Mouse (Mus musculus): ENCODE data around the gene Nos3. TPM values are rescaled to one million over a fixed set of nuclear protein-coding genes. Genes with fewer than 3 reads are reported as not detected.
A peak's percentile ranks its signal among the peaks of the same experiment; 100 is the strongest.

Gene Nos3
- total RNA-seq, 4 experiments from 2014 or later = 6.6 to 9.0 (median 7.6) TPM

DNA sequence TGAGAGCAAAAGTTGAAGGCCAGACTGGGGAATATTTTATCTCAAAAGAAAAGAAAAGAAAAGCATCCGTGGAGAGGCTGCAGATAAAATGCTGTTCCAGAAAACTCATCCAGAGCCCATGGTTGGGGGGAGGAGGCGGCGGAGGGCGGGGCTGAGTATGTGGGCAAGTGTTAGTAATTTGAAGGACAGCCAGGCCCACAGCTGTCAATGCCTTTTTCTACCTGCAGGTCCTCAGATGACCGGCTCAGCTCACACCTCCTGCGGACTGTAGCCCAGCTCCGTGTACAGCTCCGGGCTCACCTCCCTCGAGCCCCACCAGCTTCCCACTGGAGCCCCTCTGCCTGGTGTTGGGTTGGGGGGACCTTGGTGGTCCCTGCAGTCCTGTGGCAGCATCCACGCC is 35.1 kb downstream of the Nos3 start:
- no peak for DNase-seq (ENCODE audit: low spot score in 2 of 2)

DNA sequence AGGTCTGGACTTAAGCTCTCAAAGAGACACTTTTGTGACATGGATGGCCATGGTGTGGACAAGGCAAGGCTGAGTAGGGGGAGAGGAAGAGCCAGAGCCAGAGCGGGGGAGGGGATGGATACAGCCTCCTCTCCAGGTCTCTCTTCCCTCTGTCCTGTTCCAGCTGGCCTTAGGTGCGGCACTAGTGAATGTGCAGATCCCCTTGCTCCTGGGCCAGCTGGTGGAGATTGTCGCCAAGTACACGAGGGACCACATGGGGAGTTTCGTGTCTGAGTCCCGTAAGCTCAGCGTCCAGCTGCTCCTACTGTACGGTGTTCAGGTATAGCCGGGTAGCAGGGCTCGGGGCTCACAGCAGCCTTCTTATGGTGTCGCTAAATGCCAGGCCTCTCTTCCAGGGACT is 35.8 kb downstream of the Nos3 start:
- no peak for DNase-seq (ENCODE audit: low spot score in 2 of 2)

- DNase-seq (ENCODE audit: low spot score in 2 of 2) = no peak
Observed at GRCm38 (mm10) chr5:24400911-24401605, 36.4 kb downstream of the Nos3 start.

- no peak for DNase-seq (ENCODE audit: low spot score in 2 of 2)
Observed at GRCm38 (mm10) chr5:24401969-24402368, 37.4 kb downstream of the Nos3 start.

DNA sequence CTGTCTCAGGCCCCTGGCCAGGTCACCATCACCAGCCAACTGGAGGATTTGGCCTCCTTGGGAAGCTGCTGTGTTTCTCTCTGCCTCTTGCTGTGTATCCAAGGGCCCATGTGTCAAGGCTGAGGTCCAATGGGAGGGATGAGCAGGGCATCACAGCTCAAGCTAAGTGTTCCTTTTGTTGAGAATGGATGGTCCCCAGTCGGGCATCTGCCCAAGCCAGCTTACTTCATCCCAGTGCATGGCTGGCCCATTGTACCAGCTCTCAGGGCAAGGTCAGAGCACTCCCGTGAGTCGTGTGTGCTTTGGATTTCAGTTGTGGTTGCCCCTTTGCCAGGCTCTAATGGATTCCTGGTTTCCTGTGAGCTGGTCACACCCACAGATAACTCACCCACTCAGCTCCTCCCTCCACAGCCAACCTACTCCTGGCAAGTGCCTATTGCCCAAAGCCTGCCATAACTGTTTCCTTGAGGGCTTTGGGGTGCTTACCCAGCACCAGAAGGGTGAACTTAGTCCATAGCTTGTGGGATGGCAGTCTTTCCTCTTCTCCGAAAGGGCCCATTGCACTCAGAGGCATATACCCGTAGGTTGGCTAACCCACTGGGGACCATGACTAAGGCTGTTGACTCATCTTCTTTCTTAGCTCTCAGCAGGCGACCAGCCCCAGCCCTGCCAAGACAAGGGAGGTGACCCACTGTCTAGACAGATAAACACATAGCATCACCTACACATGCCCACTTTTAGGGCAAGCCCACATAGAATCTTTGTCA is 40.2 kb downstream of the Nos3 start:
- no peak for DNase-seq (ENCODE audit: low spot score in 2 of 2)

GRCm38 (mm10) chr5:24405389-24405876 is 40.8 kb downstream of the Nos3 start:
- DNase-seq (ENCODE audit: low spot score in 2 of 2) = no peak

- DNase-seq (ENCODE audit: low spot score in 2 of 2) = no peak
Observed at GRCm38 (mm10) chr5:24408651-24409050, 44.0 kb downstream of the Nos3 start.

GRCm38 (mm10) chr5:24409466-24409865 is 44.9 kb downstream of the Nos3 start:
- DNase-seq (ENCODE audit: low spot score in 2 of 2) = no peak

DNA sequence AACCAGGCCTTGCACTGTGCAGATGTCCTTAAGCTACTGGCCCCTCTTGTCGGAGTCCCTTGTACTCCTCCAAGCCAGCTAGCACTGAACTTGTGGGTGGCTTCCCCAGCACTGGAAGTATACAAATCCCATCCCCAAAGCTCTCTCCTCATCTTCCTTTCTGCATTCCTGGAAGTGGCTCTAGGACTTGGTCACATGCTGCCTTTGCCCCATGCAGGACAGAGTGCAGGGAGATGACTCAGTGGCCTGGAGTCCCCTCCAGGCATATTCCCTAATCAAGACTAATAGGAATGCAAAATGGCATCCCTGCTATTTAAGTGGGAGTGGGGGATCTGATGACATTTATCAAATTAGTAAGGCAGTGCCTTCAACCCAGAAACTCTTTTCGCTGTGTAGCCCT is 47.5 kb downstream of the Nos3 start:
- no peak for DNase-seq (ENCODE audit: low spot score in 2 of 2)

GRCm38 (mm10) chr5:24413042-24413693 is 48.6 kb downstream of the Nos3 start, which contains the start of gene Asic3:
TSS of gene Asic3 (plus strand) at chr5:24413392.
- DNase-seq (ENCODE audit: low spot score in 2 of 2) = no peak

- no peak for DNase-seq (ENCODE audit: low spot score in 2 of 2)
Observed at GRCm38 (mm10) chr5:24413938-24414337, 49.3 kb downstream of the Nos3 start.

- peak in 1 of 2 experiments; percentile 75 for DNase-seq (ENCODE audit: low spot score in 2 of 2)
Observed at GRCm38 (mm10) chr5:24416222-24416736, 51.7 kb downstream of the Nos3 start.

DNA sequence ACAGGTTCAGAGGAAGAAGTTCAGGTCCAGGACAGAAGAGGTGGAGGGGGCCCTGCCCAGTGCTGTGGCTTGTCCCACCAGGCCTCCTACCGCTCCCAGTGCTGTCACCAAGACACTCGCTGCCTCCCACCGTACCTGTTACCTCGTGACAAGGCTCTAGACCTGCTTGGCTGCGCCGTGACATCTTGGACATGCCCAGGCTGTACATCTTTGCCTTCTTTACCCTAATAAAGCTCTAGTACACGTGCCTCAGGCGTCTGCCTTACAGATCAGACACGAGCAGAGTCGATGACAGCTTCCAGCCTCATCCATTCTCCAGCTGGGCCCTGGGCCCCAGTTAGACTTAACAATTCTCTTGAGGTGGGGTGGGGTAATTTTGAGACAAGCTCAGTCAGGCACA is 53.0 kb downstream of the Nos3 start:
- no peak for DNase-seq (ENCODE audit: low spot score in 2 of 2)

- no peak for DNase-seq (ENCODE audit: low spot score in 2 of 2)
Observed at GRCm38 (mm10) chr5:24420381-24420780, 55.8 kb downstream of the Nos3 start.

DNA sequence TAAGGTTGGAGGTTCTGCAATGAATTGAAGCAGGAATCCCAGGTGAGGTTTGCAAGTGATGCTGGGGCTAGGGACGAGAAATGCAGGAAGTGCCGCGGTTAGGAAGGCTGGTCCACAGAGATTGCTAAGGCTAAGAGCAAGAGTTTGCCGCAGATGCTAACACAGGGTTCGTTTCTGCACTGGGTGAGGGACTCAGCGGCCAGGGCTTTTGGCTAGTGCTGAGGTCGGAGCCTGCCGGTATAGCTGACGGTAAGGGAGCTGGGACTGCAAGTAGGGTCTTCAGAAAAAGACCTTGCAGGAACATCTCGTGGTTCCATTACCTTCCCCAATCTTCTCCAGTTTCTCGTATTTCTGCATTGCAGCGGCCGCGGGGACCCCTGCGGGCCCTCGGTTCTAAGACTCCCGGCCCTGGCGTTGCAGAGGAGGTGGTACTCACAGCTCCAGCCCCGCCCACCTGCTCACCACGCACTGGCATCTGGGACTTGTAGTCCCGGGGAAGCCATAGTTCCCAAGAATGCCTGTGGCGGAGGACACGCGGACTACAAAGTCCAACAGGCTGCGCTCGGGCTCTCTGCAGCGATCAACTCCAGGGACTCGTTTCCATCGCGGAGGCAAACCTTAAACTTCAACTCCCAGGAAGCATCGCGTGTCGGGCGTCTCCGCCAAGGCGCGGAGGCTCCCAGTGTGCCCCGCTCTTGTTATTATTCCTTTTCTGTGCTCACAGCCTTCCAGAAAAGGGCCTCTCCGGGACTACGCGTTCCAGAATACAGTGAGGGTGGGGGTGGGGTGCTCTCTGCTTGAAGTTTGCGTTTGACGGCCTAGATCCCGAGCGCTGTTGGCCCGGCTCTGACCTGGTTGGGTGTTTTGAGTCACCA is 58.8 kb downstream of the Nos3 start, which contains the start of the genes Cdk5 and Slc4a2:
Gene Cdk5 (minus strand): TSS at position 402 of the 875 bp plus-strand sequence.
Gene Slc4a2 (plus strand): TSS at position 709 of the 875 bp plus-strand sequence.
- DNase-seq (ENCODE audit: low spot score in 2 of 2) = peak; percentile 99 to 100

DNA sequence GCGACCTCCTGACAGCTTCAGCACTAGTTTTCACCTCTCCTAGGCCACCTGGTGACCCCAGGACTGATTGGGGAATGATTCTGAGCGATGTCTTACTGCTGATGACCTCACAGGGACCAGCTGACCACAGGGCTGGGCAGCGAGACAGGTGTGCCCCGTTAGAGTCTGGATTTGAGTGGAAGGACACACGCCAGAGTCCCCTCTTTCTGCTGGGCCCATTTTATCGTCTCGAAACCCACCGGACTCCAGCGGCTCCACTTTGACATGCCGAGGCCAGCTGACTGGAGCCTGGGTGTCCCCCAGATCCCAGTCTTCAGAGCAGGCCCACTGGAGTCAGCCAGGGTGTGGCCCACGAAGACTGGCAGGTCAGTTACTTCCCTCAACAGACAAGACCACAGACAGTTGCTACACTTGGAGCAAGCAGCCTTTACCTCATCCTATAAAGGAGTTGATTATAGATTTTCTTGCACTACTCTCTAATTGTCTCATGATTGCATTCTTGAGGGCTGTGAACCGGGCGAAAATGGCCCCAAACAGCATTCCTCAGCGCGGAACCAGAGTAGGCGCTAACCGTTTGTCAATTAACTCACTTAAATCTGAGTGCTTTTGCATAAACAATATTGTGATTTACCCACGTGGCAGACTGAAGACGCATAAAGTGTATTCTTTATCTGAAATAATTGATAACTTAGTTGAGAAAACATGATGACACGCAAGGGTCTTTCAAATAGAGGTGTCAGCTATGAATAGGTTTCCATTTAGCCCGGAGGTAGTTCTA is 59.6 kb downstream of the Nos3 start:
- DNase-seq (ENCODE audit: low spot score in 2 of 2) = no peak

GRCm38 (mm10) chr5:24424861-24425411 is 60.3 kb downstream of the Nos3 start:
- DNase-seq (ENCODE audit: low spot score in 2 of 2) = peak in 1 of 2 experiments; percentile 53

- DNase-seq (ENCODE audit: low spot score in 2 of 2) = no peak
Observed at GRCm38 (mm10) chr5:24425421-24426036, 60.9 kb downstream of the Nos3 start.

GRCm38 (mm10) chr5:24426037-24426432 is 61.4 kb downstream of the Nos3 start:
- DNase-seq (ENCODE audit: low spot score in 2 of 2) = no peak
